Mouse (Mus musculus): ENCODE data around the gene Ascc2.

GRCm38 (mm10) chr11:4688632-4689380 lies 51.3 kb downstream of the Ascc2 start:
- TF ChIP-seq CTCF (IDR thresholded peaks at IDR 0.05; ENCODE audit: low read depth, low read length) (no peak), POLR2AphosphoS5 (IDR thresholded peaks at IDR 0.05; ENCODE audit: insufficient replicate concordance, low read depth, low read length) (no peak), GATA1 (IDR thresholded peaks at IDR 0.05; ENCODE audit: borderline replicate concordance, low read length) (no peak)

All from G1E (cell line).